Mouse (Mus musculus): ENCODE measurements around the gene Foxi1. TPM values are rescaled to one million over a fixed set of nuclear protein-coding genes. Genes with fewer than 3 reads are reported as not detected.
"Not testable (repeated sequence)": the region's sequence is repeated elsewhere in the genome, so short reads cannot be mapped to it uniquely, and the experiment has no call there.

The Foxi1 gene
- total RNA-seq (2021) = under 1 TPM in 1 of 2 experiments, not detected in 1; 0.12 TPM

DNA sequence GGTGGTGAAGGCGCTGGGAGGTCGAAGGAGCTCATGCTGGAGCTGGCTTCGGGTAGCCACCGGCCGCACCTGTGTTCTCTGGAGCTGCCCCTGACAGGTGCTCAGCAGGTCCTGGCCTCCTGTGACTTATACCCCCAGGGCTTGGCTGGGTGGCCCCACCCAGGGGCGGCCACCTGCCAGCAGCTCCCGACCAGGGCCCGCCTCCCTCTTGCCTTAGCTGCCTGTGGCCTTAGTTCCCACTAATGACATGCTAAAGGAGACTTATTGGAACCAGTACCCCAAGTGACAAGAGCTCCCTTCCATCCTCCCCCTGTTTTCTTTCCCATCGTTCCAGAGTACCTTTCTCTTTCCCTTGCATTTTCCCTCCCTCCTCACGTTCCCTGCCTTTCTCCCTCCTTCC, at the start of gene Foxi1:
Foxi1 (minus strand) TSS at position 101 of the 400 bp plus-strand sequence.
- intact Hi-C loops (cut with DNase I) = no loop called here

GRCm38 (mm10) chr11:34242979-34243378, 35.1 kb upstream of the Foxi1 start:
- DNase-seq (ENCODE audit: low spot score in 2 of 2) = no peak

More for the DNA sequence above, at the start of gene Foxi1:
- DNase-seq (ENCODE audit: low spot score in 2 of 2) = no peak

DNA sequence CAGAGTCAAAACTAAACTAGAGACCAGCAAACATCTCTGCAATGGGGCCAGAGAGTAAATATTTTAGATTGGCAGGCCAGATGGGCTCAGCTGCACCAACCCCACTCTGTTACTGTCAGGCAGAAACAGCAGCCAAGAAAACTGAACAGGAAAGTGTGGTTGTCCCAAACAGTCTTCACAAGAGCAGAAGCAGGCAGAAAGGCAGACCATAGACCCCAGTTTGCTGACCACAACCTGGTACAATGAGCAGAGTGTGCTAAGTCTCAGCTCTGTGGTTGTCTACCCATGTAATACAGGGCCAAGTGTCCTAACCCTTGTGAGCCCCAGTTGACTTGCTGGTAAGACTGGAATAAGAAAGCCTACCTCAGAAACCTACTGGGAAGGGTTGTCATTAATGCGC, 32.4 kb upstream of the Foxi1 start:
- intact Hi-C loops (cut with DNase I) = no loop called here
- DNase-seq (ENCODE audit: low spot score in 2 of 2) = no peak

More at GRCm38 (mm10) chr11:34242979-34243378, 35.1 kb upstream of the Foxi1 start:
- intact Hi-C loops (cut with DNase I) = no loop called here

DNA sequence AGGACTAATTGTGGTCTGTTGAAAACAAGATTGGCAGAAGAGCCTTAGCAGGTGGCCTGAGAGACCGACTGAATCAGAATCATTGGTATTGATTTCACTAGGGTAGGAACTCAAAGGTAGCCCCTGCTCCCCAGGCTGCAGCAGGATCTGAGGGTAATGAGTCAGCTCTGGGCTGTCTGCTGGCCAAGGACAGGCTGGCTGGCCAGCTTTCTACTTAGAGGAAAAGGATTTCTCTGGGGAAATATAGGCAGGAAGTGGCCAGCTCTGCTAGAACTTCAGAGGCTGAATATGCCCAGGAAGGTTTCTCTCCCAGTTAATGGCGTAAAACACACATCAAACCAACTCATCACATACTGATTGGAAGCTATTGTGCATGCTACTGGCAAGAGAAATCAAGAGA, 31.8 kb upstream of the Foxi1 start:
- intact Hi-C loops (cut with DNase I) = no loop called here
- DNase-seq (ENCODE audit: low spot score in 2 of 2) = no peak

GRCm38 (mm10) chr11:34236885-34237284, 29.0 kb upstream of the Foxi1 start:
- intact Hi-C loops (cut with DNase I) = no loop called here

GRCm38 (mm10) chr11:34236091-34236759, 28.3 kb upstream of the Foxi1 start:
- intact Hi-C loops (cut with DNase I) = no loop called here
- peak in 1 of 2 experiments; percentile 11 for DNase-seq (ENCODE audit: low spot score in 2 of 2)

More at GRCm38 (mm10) chr11:34236885-34237284, 29.0 kb upstream of the Foxi1 start:
- DNase-seq (ENCODE audit: low spot score in 2 of 2) = peak in 1 of 2 experiments; percentile 29

DNA sequence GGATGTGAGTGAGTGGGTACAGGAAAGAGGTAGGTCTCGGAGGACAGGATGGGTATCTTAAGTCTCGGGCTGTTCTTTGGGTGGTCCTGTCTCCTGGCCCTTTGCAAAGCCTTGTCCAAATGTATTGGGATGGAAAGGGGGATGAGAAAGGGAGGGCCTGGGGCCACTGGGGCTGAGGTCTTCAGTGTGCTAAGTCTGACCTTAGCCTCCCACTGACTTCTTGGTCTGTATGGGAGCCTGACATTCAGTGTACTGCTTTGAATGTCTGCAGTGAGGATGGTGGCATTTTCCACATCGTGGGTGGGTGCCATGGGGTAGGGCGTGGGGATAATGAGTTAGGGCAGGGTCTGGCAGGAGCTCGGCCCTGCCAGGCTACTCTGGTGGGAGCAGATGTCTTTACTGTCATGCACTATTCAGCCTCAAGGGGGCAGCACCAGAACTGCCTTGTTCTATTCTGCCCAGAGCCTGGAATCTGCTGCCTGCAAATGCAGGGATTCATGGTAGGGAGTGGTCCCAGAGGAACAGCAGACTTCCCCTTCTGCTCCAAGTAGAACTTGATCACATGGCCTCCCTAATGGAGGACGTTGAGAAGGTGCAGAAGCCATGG, 21.0 kb upstream of the Foxi1 start:
- intact Hi-C loops (cut with DNase I) = loop anchor here (5.0 kb wide), 1 partner anchor 588 kb away; no protein-coding TSS in a partner anchor
- peak; percentile 61 to 64 for DNase-seq (ENCODE audit: low spot score in 2 of 2)

GRCm38 (mm10) chr11:34227180-34227579, 19.3 kb upstream of the Foxi1 start:
- intact Hi-C loops (cut with DNase I) = loop anchor here (5.0 kb wide), 1 partner anchor 590 kb away; no protein-coding TSS in a partner anchor
- no peak for DNase-seq (ENCODE audit: low spot score in 2 of 2)

DNA sequence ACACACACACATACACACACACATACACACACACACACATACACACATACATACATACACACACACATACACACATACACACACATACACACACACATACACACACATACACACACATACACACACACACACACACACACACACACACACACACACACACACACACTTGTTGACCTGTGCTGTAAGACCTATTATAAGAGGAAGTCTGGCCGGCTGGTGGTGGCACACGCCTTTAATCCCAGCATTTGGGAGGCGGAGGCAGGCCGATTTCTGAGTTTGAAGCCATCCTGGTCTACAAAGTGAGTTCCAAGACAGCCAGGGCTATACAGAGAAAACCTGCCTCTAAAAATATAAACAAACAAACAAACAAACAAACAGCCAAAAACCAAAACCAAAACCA, 12.7 kb upstream of the Foxi1 start:
- intact Hi-C loops (cut with DNase I); DNase-seq (ENCODE audit: low spot score in 2 of 2): not testable (repeated sequence)

DNA sequence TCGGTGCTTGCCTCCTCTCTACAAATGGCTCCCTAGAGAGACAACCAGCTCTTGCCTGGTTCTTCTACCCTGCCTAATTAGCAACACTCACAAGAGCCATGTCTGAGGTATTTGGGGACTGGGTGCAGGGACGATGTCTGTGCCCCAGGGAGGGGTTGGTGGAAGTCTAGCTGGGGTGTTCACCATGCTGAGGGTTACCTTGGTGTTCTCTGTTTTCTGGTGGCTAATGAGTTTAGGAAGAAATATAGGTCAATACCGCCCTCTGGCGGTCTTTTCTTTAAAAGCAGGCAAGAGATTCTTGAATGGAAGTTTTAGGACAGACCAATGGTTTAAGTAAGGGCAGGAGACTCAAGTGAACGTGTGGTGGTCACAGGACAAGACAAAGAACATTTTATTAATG, 5.0 kb upstream of the Foxi1 start:
- intact Hi-C loops (cut with DNase I) = loop anchor here (1.0 to 10.0 kb wide), 4 partner anchors 64 to 268 kb away; no protein-coding TSS in a partner anchor

GRCm38 (mm10) chr11:34202769-34203168, 5.1 kb downstream of the Foxi1 start:
- intact Hi-C loops (cut with DNase I) = no loop called here
- DNase-seq (ENCODE audit: low spot score in 2 of 2) = no peak

More for the DNA sequence above, 5.0 kb upstream of the Foxi1 start:
- peak; percentile 32 to 71 for DNase-seq (ENCODE audit: low spot score in 2 of 2)

- intact Hi-C loops (cut with DNase I) = no loop called here
- no peak for DNase-seq (ENCODE audit: low spot score in 2 of 2)
These were observed 12.7 kb downstream of the Foxi1 start for GRCm38 (mm10) chr11:34195142-34195541.

DNA sequence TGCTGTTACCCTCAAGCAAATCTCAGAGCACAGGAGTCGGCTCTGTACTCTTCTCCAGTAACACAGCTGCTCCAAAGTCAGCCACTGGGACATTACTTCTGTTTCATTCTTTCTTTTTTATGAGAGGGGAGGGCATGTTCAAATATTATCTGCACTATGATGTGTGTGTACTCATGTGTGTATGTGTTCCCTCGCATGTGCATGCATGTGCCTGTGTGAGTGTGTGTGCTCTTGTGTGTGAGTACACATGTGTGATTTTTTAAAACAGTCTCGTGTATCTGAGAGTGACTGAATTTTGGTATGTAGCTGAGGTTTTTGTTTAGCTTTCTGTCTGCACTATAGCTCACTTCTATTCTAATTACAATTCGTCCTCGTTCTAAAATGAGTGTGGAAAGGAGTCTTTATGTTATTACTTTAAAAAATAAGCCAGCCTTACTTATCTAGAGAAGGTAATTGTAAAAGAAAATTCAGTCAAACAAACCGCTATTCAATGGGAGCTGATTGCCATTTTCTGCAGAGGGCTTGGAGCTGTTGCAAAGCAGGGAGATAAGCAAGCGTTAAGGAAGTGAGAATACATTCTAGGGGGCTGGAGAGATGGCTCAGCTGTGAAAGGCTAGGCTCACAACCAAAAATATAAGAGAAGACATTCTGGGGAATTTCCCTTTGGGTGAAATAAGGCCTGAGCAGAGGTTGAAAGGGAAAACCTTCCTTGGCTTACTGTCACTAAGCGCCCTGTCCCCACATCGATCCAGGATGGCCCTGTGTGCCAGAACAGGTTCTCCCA, 13.5 kb downstream of the Foxi1 start:
- intact Hi-C loops (cut with DNase I) = no loop called here
- DNase-seq (ENCODE audit: low spot score in 2 of 2) = no peak

GRCm38 (mm10) chr11:34193658-34194057, 14.2 kb downstream of the Foxi1 start:
- no peak for DNase-seq (ENCODE audit: low spot score in 2 of 2)
- intact Hi-C loops (cut with DNase I) = no loop called here

- intact Hi-C loops (cut with DNase I) = no loop called here
- no peak for DNase-seq (ENCODE audit: low spot score in 2 of 2)
These were observed 23.6 kb downstream of the Foxi1 start for GRCm38 (mm10) chr11:34184266-34184665.

GRCm38 (mm10) chr11:34181214-34182117, 26.4 kb downstream of the Foxi1 start:
- intact Hi-C loops (cut with DNase I) = no loop called here
- DNase-seq (ENCODE audit: low spot score in 2 of 2) = no peak

DNA sequence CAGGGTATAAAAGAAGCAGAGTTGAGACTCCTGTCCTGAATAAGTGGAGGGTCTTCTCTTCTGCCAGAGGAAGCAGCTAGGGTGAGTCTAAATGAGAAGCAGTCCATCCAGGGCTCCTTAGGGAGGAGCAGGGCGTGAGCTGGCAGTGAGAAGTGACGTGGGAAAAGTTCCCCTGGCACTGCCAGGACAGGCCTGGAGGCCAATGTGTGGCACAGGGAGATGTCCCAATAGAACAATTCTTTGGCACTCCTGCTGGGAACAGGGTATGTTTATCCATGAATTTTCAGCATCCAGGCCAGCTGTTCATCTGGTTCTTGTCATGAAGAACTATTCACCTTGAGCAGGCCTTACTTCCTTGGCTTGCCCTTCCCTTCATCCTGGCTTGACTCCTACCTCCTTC, 29.1 kb downstream of the Foxi1 start:
- no peak for DNase-seq (ENCODE audit: low spot score in 2 of 2)
- intact Hi-C loops (cut with DNase I) = no loop called here

- intact Hi-C loops (cut with DNase I) = no loop called here
- DNase-seq (ENCODE audit: low spot score in 2 of 2) = no peak
These were observed 31.5 kb downstream of the Foxi1 start for GRCm38 (mm10) chr11:34176371-34176770.

GRCm38 (mm10) chr11:34171221-34171620, 36.7 kb downstream of the Foxi1 start:
- intact Hi-C loops (cut with DNase I) = no loop called here
- no peak for DNase-seq (ENCODE audit: low spot score in 2 of 2)
